Mouse (Mus musculus): ENCODE data around the gene Ddx39.
A peak's percentile ranks its signal among the peaks of the same experiment; 100 is the strongest.

DNA sequence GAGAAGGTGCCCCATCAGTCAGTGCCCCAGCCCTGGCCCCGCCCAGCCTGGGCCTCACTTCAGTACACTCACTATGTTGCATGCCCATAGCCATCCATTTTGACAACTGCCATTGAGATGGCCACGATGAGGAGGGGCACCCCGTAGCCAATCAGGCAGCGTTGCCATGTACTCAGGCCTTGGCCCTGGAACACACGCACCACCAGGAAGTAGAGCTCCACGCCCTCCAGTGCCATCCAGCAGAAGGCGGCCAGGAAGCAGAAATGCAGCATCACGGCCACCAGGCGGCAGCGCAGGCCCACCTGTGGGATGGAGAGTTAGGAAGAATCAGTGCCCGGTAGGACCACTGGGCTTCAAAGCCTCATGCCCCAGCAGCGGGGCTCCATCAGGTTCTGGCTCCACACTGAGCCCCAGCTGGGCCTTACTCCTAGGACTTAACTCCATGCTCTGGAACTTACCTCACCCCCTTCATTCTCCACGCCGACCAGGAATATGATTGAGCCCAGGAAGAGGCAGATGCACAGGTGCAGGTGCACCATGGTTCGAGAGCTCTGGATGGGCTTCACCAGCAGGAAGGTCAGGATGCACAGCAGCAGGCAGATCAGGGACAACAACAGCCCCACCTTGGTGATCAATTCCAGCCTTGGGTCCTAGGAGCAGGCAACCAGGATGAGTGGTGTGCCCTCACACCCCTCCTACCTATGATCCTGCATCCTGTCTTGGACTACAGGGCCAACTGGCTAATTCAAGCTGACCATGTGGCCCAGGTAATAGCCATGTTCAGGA is 9.9 kb downstream of the Ddx39 start:
- TF ChIP-seq POLR2A (IDR thresholded peaks at IDR 0.05; ENCODE audit: low read depth, low read length) (no peak), CTCF (IDR thresholded peaks at IDR 0.05; ENCODE audit: extremely low read depth, insufficient read length, insufficient replicate concordance, low read depth, low read length) (peak; percentile 62; the same call in 1 of the 2 replicates)
